In the genomic region with DNA sequence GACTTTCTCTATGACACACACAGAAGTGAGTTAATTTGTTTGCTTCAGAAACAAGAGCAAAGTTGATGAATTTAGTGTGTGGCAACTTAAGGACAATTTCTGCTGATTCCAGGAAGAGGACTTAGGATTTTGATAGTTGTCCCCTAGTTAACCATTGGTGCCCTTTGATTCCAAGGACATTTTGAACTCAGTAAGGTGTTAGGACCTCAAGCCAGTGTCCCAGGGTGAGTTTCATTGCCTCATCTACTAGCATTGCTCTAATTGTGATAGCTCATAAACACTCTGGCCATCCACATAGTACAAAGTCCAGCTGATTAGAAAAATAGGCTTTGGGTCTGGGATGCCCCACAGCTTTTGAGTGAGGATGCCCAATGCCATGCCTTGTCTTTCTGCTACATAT, we compare ENCODE assay signal across 21 mouse cellular contexts. TPM values are rescaled to one million over a fixed set of nuclear protein-coding genes. Genes with fewer than 3 reads are reported as not detected.
"Had no signal": no experiment of that assay in that cellular context is flagged by ENCODE, and none has a peak within 500 bp of the region (broad histone marks: within the 10 kb centered on the region; RNA-seq: fewer than 3 reads in every experiment).

No protein-coding gene starts in this region.

- H3K9me3 ChIP-seq: midbrain, embryonic 10.5 days; midbrain, embryonic 12.5 days; neural tube, embryonic 13.5 days; neural tube, embryonic 15.5 days had no signal

- H3K4me3 ChIP-seq: midbrain, embryonic 10.5 days; midbrain, embryonic 12.5 days; myocyte; neural tube, embryonic 13.5 days; neural tube, embryonic 15.5 days had no signal

- H3K27me3 ChIP-seq: midbrain, embryonic 12.5 days; neural tube, embryonic 13.5 days; neural tube, embryonic 15.5 days had no signal

- H3K27ac ChIP-seq: midbrain, embryonic 10.5 days; midbrain, embryonic 12.5 days; neural tube, embryonic 13.5 days; neural tube, embryonic 15.5 days had no signal

- H3K4me1 ChIP-seq: midbrain, embryonic 10.5 days; midbrain, embryonic 12.5 days; neural tube, embryonic 13.5 days; neural tube, embryonic 15.5 days had no signal

- DNase-seq: lung, embryonic 14.5 days; lung, postnatal 10 days; lung, postnatal 4 days; midbrain, embryonic 14.5 days; retina, postnatal 1 day; right cerebral cortex, adult 18-20 months; right cerebral cortex, postnatal 25 days; right cerebral cortex, postnatal 4 days; spleen, adult 18-20 months; thymus, adult 18-20 months; thymus, postnatal 14 days; thymus, postnatal 36 days had no signal

- H3K9ac ChIP-seq: lung, embryonic 14.5 days; midbrain, embryonic 12.5 days; neural tube, embryonic 13.5 days; neural tube, embryonic 15.5 days had no signal

- H3K4me2 ChIP-seq: lung, embryonic 14.5 days; midbrain, embryonic 12.5 days; neural tube, embryonic 13.5 days; neural tube, embryonic 15.5 days had no signal

- H3K36me3 ChIP-seq: midbrain, embryonic 10.5 days; midbrain, embryonic 12.5 days; neural tube, embryonic 13.5 days; neural tube, embryonic 15.5 days had no signal

- ATAC-seq: midbrain, embryonic 16.5 days had no signal

RNA-seq across cellular contexts. Expression of a gene that starts 11.2 kb away (rescaled TPM):
- total RNA-seq: megakaryocyte, adult 5-6 weeks; megakaryocyte-erythroid progenitor cell, adult 5-6 weeks had no signal
- polyA plus RNA-seq: myocyte; small intestine, adult 2 months had no signal
